Mouse (Mus musculus) liver, adult 2 months (tissue): ENCODE measurements around the gene Vmn1r21. TPM values are rescaled to one million over a fixed set of nuclear protein-coding genes. Genes with fewer than 3 reads are reported as not detected.

Experiments
- DNase-seq: peaks from one replicate; pipeline ENCODE4 v3.0.0-alpha.2; 2011; ENCODE audit warnings: low read depth, low spot score; ENCODE audit errors: extremely low read depth
- H3K27ac ChIP-seq: fragments of 200-500 bp; replicated peaks from 2 replicates; pipeline ENCODE4 v1.5.1; 2012; ENCODE audit warnings: low read depth, mild to moderate bottlenecking, control low read depth, inconsistent platforms, low read length; ENCODE audit not compliant: insufficient read depth
- H3K27me3 ChIP-seq: fragments of 200-500 bp; 2 replicates; pipeline ENCODE4 v1.6.1; 2012; ENCODE audit warnings: mild to moderate bottlenecking, moderate library complexity, low read length, inconsistent platforms; ENCODE audit not compliant: control insufficient read depth, insufficient read depth
- H3K36me3 ChIP-seq: fragments of 200-500 bp; 2 replicates; pipeline ENCODE4 v1.6.1; 2012; ENCODE audit warnings: low read length, inconsistent platforms; ENCODE audit not compliant: control insufficient read depth, insufficient read depth
- H3K4me1 ChIP-seq: fragments of 200-500 bp; 2 replicates; pipeline ENCODE4 v1.6.1; 2011; ENCODE audit warnings: low read length; ENCODE audit not compliant: control insufficient read depth, insufficient read depth
- H3K4me3 ChIP-seq: fragments of 200-500 bp; 2 replicates; pipeline ENCODE4 v1.5.1; 2011; ENCODE audit warnings: low read depth, mild to moderate bottlenecking, control low read depth, low read length, moderate library complexity; ENCODE audit not compliant: insufficient read depth
- H3K79me2 ChIP-seq: fragments of 200-500 bp; 2 replicates; pipeline ENCODE4 v1.6.1; 2012; ENCODE audit warnings: inconsistent platforms, mild to moderate bottlenecking, low read length, moderate library complexity; ENCODE audit not compliant: control insufficient read depth, insufficient read depth
- H3K9ac ChIP-seq: fragments of 200-500 bp; 2 replicates; pipeline ENCODE4 v1.6.1; 2012; ENCODE audit warnings: low read depth, mild to moderate bottlenecking, control low read depth, inconsistent platforms, low read length
- CTCF ChIP-seq: fragments of 200-500 bp; IDR thresholded peaks from 2 replicates; pipeline ENCODE4 v1.5.1; 2011; ENCODE audit warnings: low read depth, low read length, control low read depth
- POLR2A ChIP-seq: fragments of 200-500 bp; IDR thresholded peaks from 2 replicates; pipeline ENCODE4 v1.6.1; 2011; ENCODE audit warnings: low read length, control low read depth; ENCODE audit not compliant: insufficient read depth; ENCODE audit errors: extremely low read depth
- WGBS: fragments of 180-500 bp; shearing (Covaris S2); methylation state at CpG from one replicate; pipeline ENCODE4 v1.1.7; 2018; 5-methylcytosine and 5-hydroxymethylcytosine counted together
- polyA plus RNA-seq: library from polyadenylated mRNA; depleted of rRNA; stranded (reverse); fragments of >200 nt; gene quantifications from 2 replicates; pipeline ENCODE4 v1.2.3, GENCODE M21; 2012; rRNA removed
- total RNA-seq: library from RNA; depleted of rRNA; stranded (reverse); fragments of >200 nt; gene quantifications from 2 replicates; pipeline ENCODE4 v1.2.3, GENCODE M21; 2014; rRNA removed

The Vmn1r21 gene
- total and polyA plus RNA-seq, 2 experiments: not detected

DNA sequence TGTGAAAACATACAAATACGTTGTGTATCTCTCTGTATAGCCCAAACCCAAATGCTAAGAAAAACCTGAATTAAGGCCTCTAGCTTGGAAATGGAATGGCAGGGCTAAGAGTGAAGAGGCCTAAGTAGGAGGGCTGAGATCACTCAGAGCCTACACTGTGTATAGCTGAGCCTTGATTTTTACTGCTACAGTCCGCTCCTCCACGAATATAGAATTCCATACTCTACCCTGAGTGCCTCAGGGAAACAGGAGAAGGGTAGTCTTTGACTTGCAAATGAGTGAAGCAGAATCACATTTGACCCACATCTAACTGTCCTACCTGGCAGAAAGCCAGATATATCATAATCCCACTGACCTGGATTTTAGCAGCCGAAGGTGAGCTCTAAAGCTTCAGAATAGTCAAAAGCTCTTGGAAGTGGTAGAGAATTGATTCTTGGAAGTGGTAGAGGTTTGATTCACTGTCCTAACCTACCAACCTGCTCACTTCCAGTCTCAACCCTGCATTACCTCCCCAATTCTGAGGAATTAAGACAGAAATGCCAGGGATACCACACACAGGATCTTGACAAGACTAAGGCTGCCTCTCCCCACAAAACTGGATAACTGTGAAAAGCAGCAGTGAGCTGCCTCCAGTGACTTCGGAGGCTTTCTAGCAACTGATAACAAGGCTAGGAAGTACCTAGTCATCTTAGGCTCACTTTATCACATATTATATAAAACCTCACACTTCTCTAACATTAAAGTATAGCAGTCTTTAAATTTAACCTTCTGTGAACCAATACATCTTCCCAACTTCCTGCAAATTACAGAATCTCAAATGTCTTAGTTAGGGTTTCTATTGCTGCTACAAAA lies 44.7 kb downstream of the Vmn1r21 start:
- H3K27me3 ChIP-seq: no peaks in the 10 kb centered on the region
- H3K79me2 ChIP-seq: no peaks in the 10 kb centered on the region
- no peaks in the 10 kb centered on the region for H3K36me3 ChIP-seq
- no peak overlapping the region for H3K27ac ChIP-seq
- DNase-seq: no peak
- H3K4me1 ChIP-seq: no peaks in the 10 kb centered on the region
- no peak overlapping the region for H3K4me3 ChIP-seq
- TF ChIP-seq CTCF (no peak), POLR2A (no peak)
- no peak overlapping the region for H3K9ac ChIP-seq
- 91% methylated on average over 5 of the region's 5 CpGs for WGBS

GRCm38 (mm10) chr6:57803130-57803529 lies 47.0 kb downstream of the Vmn1r21 start:
- Histone ChIP-seq H3K27me3 (no peaks in the 10 kb centered on the region), H3K79me2 (no peaks in the 10 kb centered on the region), H3K4me3 (no peak overlapping the region), H3K4me1 (no peaks in the 10 kb centered on the region), H3K27ac (no peak overlapping the region), H3K9ac (no peak overlapping the region), H3K36me3 (no peaks in the 10 kb centered on the region)
- WGBS: 61% methylated on average over 2 of the region's 2 CpGs
- TF ChIP-seq CTCF (no peak), POLR2A (no peak)
- DNase-seq: no peak

GRCm38 (mm10) chr6:57798986-57799385 lies 51.2 kb downstream of the Vmn1r21 start:
- H3K79me2 ChIP-seq: no peaks in the 10 kb centered on the region
- H3K36me3 ChIP-seq: no peaks in the 10 kb centered on the region
- H3K27ac ChIP-seq: no peak overlapping the region
- DNase-seq: no peak
- no peak overlapping the region for H3K4me3 ChIP-seq
- H3K4me1 ChIP-seq: no peaks in the 10 kb centered on the region
- H3K9ac ChIP-seq: no peak overlapping the region
- no peak for TF ChIP-seq CTCF
- no peak for TF ChIP-seq POLR2A
- no peaks in the 10 kb centered on the region for H3K27me3 ChIP-seq
- WGBS: 96% methylated on average over 1 of the region's 1 CpGs

DNA sequence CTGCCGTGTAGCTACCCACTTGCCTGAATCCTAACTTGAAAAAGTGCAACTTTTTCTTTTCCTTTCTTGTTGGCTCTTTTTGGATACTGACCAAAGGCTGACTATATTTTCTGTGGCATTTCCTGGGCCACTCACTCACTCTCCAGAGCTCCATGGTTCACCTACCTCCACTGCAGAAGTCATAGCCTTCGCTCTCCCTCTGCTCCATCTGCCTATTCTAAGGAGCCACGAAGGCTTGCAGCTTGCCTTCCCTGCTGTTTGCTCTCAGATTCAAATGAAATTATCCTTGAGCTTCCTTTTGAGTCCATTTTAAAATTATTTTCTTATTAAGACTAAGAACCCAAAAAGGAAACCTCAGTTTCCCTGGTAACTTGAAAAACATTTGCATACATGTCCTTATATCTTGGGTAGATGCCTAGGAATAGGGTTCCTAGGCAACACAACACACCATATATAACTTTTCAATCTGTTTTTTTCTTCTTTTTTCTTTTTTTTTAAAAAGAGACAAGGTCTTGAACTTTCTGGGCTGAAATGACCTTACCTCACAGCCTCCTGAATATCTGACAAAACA lies 53.2 kb downstream of the Vmn1r21 start:
- WGBS: 92% methylated on average over 3 of the region's 3 CpGs
- Histone ChIP-seq H3K79me2 (no peaks in the 10 kb centered on the region), H3K4me3 (no peak overlapping the region), H3K27ac (no peak overlapping the region), H3K9ac (no peak overlapping the region), H3K4me1 (no peaks in the 10 kb centered on the region), H3K27me3 (no peaks in the 10 kb centered on the region), H3K36me3 (no peaks in the 10 kb centered on the region)
- DNase-seq: no peak
- TF ChIP-seq POLR2A (no peak), CTCF (no peak)

DNA sequence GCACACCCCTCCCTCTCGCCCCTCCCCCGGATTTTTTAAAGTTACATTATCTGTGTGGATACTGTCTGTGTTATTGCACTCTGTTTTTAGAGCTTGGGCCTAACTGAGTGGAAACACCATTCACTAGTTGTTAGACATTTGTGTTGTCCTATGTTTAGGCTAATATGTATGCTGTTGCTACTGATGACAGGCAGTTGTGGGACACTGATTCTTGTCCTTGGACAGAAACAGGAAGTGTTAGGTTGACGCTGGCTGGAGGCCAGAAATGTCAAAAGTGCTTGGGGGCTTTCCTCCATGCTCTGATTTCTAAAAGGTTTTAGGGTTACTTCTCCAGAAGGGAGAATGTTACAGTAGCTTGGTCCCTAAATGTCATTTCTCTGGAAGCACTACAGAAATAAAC lies 54.3 kb downstream of the Vmn1r21 start:
- Histone ChIP-seq H3K27ac (no peak overlapping the region), H3K4me1 (no peaks in the 10 kb centered on the region), H3K4me3 (no peak overlapping the region), H3K36me3 (no peaks in the 10 kb centered on the region), H3K9ac (no peak overlapping the region), H3K79me2 (no peaks in the 10 kb centered on the region), H3K27me3 (no peaks in the 10 kb centered on the region)
- 62% methylated on average over 3 of the region's 3 CpGs for WGBS
- DNase-seq: peak; percentile 7
- no peak for TF ChIP-seq CTCF
- TF ChIP-seq POLR2A: no peak

Other genes starting within 250 kb of the Vmn1r21 start
- 20.3 and 20.9 TPM in 2 replicates for gene Pyurf, start 158.3 kb downstream of the Vmn1r21 start, total RNA-seq
- gene Pyurf, start 158.3 kb downstream of the Vmn1r21 start, polyA plus RNA-seq: 16.1 and 20.5 TPM in 2 replicates
- gene Lancl2, start 147.8 kb downstream of the Vmn1r21 start, total RNA-seq: 7.5 and 7.7 TPM in 2 replicates
- 1.5 and 3.2 TPM in 2 replicates for gene Lancl2, start 147.8 kb downstream of the Vmn1r21 start, polyA plus RNA-seq
- gene Vopp1, start 25.2 kb downstream of the Vmn1r21 start, total RNA-seq: 3.0 and 3.9 TPM in 2 replicates
- 1.4 and 1.6 TPM in 2 replicates for gene Vopp1, start 25.2 kb downstream of the Vmn1r21 start, polyA plus RNA-seq
- not detected in 2 replicates for gene Vmn1r22, start 57.7 kb upstream of the Vmn1r21 start, total RNA-seq
- not detected in 2 replicates for gene Vmn1r22, start 57.7 kb upstream of the Vmn1r21 start, polyA plus RNA-seq
- gene Vmn1r23, start 76.5 kb upstream of the Vmn1r21 start, total RNA-seq: not detected in 2 replicates
- gene Vmn1r23, start 76.5 kb upstream of the Vmn1r21 start, polyA plus RNA-seq: not detected in 2 replicates
- not detected in 2 replicates for gene Vmn1r24, start 111.2 kb upstream of the Vmn1r21 start, total RNA-seq
- not detected in 2 replicates for gene Vmn1r24, start 111.2 kb upstream of the Vmn1r21 start, polyA plus RNA-seq
- not detected in 2 replicates for gene Vmn1r25, start 130.5 kb upstream of the Vmn1r21 start, total RNA-seq
- gene Vmn1r25, start 130.5 kb upstream of the Vmn1r21 start, polyA plus RNA-seq: not detected in 2 replicates
- gene Vmn1r26, start 164.8 kb upstream of the Vmn1r21 start, total RNA-seq: not detected in 2 replicates
- gene Vmn1r26, start 164.8 kb upstream of the Vmn1r21 start, polyA plus RNA-seq: not detected in 2 replicates